Mouse (Mus musculus) neural tube, embryonic 11.5 days (tissue): ENCODE results near the gene Tesmin. TPM values are rescaled to one million over a fixed set of nuclear protein-coding genes. Genes with fewer than 3 reads are reported as not detected.

ENCODE experiments used
- ATAC-seq: fragments of 200-750 bp; cut with Nextera tagmentation; 2 replicates; pipeline ENCODE4 v1.8.0; 2017; ENCODE audit warnings: moderate number of reproducible peaks, mild to moderate bottlenecking, moderate TSS enrichment, moderate library complexity; ENCODE audit not compliant: insufficient read depth, low FRiP score, low TSS enrichment
- DNase-seq: peaks from one replicate; pipeline ENCODE4 v3.0.0-alpha.2; 2015; ENCODE audit warnings: low spot score
- H3K27ac ChIP-seq: fragments of 300-500 bp; sonication (generic); 2 replicates; pipeline ENCODE4 v1.5.1; 2014; ENCODE audit warnings: low read depth, mild to moderate bottlenecking, low read length
- H3K27me3 ChIP-seq: fragments of 300-500 bp; sonication (generic); 2 replicates; pipeline ENCODE4 v1.6.1; 2014; ENCODE audit warnings: mild to moderate bottlenecking, low read length, mixed read lengths; ENCODE audit not compliant: control insufficient read depth, insufficient read depth
- H3K36me3 ChIP-seq: fragments of 300-500 bp; sonication (generic); 2 replicates; pipeline ENCODE4 v1.6.1; 2014; ENCODE audit warnings: mild to moderate bottlenecking, low read length, moderate library complexity, mixed read lengths; ENCODE audit not compliant: control insufficient read depth, insufficient read depth
- H3K4me1 ChIP-seq: fragments of 300-500 bp; sonication (generic); 2 replicates; pipeline ENCODE4 v1.6.1; 2014; ENCODE audit warnings: low read length, mixed read lengths; ENCODE audit not compliant: control insufficient read depth, insufficient read depth
- H3K4me2 ChIP-seq: fragments of 300-500 bp; sonication (generic); 2 replicates; pipeline ENCODE4 v1.6.1; 2014; ENCODE audit warnings: low read depth, mild to moderate bottlenecking, moderate library complexity
- H3K4me3 ChIP-seq: fragments of 300-500 bp; sonication (generic); 2 replicates; pipeline ENCODE4 v1.5.1; 2014; ENCODE audit warnings: low read depth, low read length
- H3K9ac ChIP-seq: fragments of 300-500 bp; sonication (generic); 2 replicates; pipeline ENCODE4 v1.6.1; 2014; ENCODE audit warnings: mild to moderate bottlenecking, low read length
- H3K9me3 ChIP-seq: fragments of 300-500 bp; sonication (generic); 2 replicates; pipeline ENCODE4 v1.6.1; 2016; ENCODE audit warnings: low read length; ENCODE audit not compliant: control insufficient read depth
- WGBS: fragments of 180-500 bp; shearing (Covaris S2); extraction: QIAGEN DNeasy Blood & Tissue Kit; methylation state at CpG from one replicate; pipeline ENCODE4 v1.1.7; 2014; 5-methylcytosine and 5-hydroxymethylcytosine counted together
- polyA plus RNA-seq: library from polyadenylated mRNA; unstranded; fragments of >200 nt; fragmentation: Nextera tagmentation; extraction: Ambion mirVana; gene quantifications from 2 replicates; pipeline ENCODE4 v1.2.1, GENCODE M21; 2014

Gene Tesmin
- polyA plus RNA-seq, 1 experiment from 2014 or later = 0.13 TPM

DNA sequence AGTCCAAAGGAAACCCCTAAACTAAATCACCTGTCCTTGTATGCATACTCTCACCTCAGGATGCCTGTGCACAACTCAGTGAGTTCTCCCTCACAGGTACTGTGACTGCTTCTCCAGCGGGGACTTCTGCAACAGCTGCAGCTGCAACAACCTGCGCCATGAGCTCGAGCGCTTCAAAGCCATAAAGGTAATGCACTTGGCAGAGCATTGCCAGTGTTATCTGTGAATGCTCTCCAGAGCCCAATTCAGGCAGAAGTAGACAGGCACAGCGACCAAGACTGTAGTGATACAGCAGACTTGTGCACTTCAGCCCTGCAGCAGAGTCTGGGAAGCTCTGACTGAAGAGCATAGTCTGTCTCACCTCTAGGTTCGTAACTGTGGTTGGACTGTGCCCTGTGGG lies 13.7 kb downstream of the Tesmin start:
- H3K27ac ChIP-seq = no peak overlapping the region
- no peak overlapping the region for H3K4me3 ChIP-seq
- H3K36me3 ChIP-seq = no peaks in the 10 kb centered on the region
- H3K27me3 ChIP-seq = no peaks in the 10 kb centered on the region
- H3K4me2 ChIP-seq = no peak overlapping the region
- no peak for DNase-seq
- ATAC-seq = no peak
- no peaks in the 10 kb centered on the region for H3K9me3 ChIP-seq
- 82% methylated on average over 6 of the region's 6 CpGs for WGBS
- no peaks in the 10 kb centered on the region for H3K4me1 ChIP-seq
- no peak overlapping the region for H3K9ac ChIP-seq

DNA sequence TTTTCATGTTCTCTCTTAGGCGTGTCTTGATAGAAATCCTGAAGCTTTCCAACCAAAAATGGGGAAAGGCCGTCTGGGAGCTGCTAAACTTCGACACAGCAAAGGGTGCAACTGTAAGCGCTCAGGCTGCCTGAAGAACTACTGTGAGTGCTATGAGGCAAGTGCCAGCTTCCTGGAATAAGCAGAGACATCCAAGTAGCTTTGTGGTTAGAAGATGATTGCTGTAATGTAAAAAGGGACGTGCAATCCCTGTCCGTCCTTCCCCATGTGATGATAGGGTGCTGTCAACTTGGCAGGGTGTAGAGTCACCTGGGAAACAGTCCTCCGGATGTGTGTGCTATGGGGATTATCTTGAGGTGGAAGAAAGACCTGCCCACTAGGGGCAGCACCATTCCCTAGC lies 15.4 kb downstream of the Tesmin start:
- Histone ChIP-seq H3K36me3 (no peaks in the 10 kb centered on the region), H3K4me2 (no peak overlapping the region), H3K9ac (no peak overlapping the region), H3K27ac (no peak overlapping the region), H3K9me3 (no peaks in the 10 kb centered on the region), H3K4me3 (no peak overlapping the region), H3K4me1 (no peaks in the 10 kb centered on the region), H3K27me3 (no peaks in the 10 kb centered on the region)
- DNase-seq (no peak), ATAC-seq (no peak)
- 84% methylated on average over 7 of the region's 7 CpGs for WGBS

DNA sequence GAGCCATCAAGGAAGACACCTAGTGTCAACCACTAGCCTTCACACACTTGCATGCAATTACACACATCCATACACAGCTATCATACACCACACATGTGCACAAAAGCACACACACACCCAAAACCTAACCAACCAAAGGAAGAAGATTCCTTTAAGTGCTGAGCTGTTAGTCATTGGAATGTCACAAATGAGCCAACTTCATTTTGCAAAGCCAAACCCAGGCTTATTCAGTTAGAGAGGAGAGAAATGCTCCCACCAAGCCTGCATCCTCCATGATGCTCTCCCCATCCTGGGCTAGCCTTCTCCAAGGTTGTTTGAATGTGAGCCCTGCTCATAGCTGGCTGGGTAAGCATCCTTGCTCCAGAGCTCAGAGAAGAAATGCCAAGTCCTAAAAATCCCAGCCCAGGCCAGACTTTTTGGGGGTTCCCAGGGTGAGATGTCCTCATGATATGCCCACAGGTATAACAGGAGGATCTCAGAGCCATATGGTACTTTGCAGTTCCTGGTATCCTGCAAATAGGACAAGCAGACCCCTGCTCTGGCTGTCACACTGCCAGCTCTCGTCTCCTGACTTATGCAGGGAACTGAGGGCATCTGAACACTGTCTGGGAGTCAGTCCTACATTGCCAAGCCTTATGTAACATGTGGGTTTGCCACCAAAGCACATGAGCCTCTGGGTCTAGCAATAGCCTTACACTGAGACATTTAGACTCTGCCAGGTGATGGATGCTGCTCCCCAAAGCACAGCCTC lies 17.0 kb downstream of the Tesmin start:
- no peaks in the 10 kb centered on the region for H3K36me3 ChIP-seq
- no peak overlapping the region for H3K9ac ChIP-seq
- no peak overlapping the region for H3K27ac ChIP-seq
- H3K9me3 ChIP-seq = no peaks in the 10 kb centered on the region
- no peaks in the 10 kb centered on the region for H3K27me3 ChIP-seq
- ATAC-seq (no peak), DNase-seq (no peak)
- H3K4me1 ChIP-seq = no peaks in the 10 kb centered on the region
- WGBS = 59% methylated on average over 1 of the region's 1 CpGs
- H3K4me3 ChIP-seq = no peak overlapping the region
- H3K4me2 ChIP-seq = no peak overlapping the region

- Histone ChIP-seq H3K36me3 (no peaks in the 10 kb centered on the region), H3K4me2 (peak within 1 kb of the TSS; percentile 48), H3K4me3 (peak within 1 kb of the TSS; percentile 25), H3K9me3 (no peaks in the 10 kb centered on the region), H3K27me3 (peaks cover 18% of the 10 kb centered on the region), H3K4me1 (no peaks in the 10 kb centered on the region), H3K27ac (no peak within 1 kb of the TSS), H3K9ac (peak within 1 kb of the TSS; percentile 23; the same call in 1 of the 2 replicates)
- 3% methylated on average over 37 of the region's 37 CpGs for WGBS
- DNase-seq (peak; percentile 32), ATAC-seq (peak; percentile 53; the same call in 1 of the 2 replicates)
Measured at GRCm38 (mm10) chr19:3414268-3414733, 25.6 kb downstream of the Tesmin start, which contains the start of gene Gal. Gene Gal, minus strand, starts transcription at chr19:3414544.

GRCm38 (mm10) chr19:3419251-3419650 lies 30.6 kb downstream of the Tesmin start:
- H3K4me3 ChIP-seq = no peak overlapping the region
- no peaks in the 10 kb centered on the region for H3K36me3 ChIP-seq
- peaks cover 9% of the 10 kb centered on the region for H3K27me3 ChIP-seq
- no peak overlapping the region for H3K9ac ChIP-seq
- no peaks in the 10 kb centered on the region for H3K9me3 ChIP-seq
- WGBS = 66% methylated on average over 5 of the region's 5 CpGs
- ATAC-seq = no peak
- H3K27ac ChIP-seq = no peak overlapping the region
- H3K4me2 ChIP-seq = no peak overlapping the region
- no peak for DNase-seq
- H3K4me1 ChIP-seq = no peaks in the 10 kb centered on the region

DNA sequence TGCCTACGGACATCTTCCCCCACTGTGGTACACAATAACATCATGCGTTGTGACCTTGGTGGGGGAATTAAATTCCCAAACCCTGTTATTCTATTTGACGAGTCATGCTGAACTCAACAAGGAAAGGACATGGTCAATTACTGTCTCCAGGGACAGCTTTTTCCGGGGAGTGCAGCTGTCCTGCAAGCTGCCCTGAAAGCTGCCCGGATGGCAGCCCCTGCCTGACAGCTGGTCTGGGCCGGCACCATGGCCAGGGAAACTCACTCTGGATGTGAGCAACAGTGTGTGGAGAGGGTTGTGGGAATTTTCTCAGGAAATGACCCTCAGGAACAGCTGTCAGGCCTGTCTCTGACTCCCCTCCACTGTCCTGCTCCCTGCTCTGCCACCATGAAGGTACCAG lies 33.8 kb downstream of the Tesmin start:
- H3K27ac ChIP-seq = no peak overlapping the region
- DNase-seq (no peak), ATAC-seq (peak; percentile 38)
- no peaks in the 10 kb centered on the region for H3K9me3 ChIP-seq
- H3K4me2 ChIP-seq = no peak overlapping the region
- H3K4me3 ChIP-seq = no peak overlapping the region
- no peaks in the 10 kb centered on the region for H3K4me1 ChIP-seq
- no peak overlapping the region for H3K9ac ChIP-seq
- H3K27me3 ChIP-seq = no peaks in the 10 kb centered on the region
- H3K36me3 ChIP-seq = no peaks in the 10 kb centered on the region
- WGBS = 34% methylated on average over 6 of the region's 6 CpGs

DNA sequence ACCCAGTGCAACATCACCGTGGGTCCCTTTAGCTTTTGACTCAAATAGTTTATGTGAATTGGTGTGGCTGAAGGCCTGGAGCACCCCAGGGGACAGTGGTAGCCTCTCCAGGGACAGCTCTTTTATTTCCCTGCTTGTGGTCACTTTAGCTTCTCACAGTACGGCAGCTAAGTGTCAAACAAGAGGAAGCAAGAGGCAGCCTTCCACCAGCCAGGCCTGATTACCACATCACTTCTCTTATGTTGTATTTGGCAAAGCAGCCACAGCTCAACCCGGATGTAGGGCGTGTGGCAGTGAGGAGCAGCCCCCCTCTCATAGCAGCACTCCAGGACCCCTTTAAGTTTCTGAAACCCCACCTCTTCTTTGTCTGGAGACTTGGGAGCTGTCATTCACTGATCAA lies 34.3 kb downstream of the Tesmin start:
- ATAC-seq = no peak
- WGBS = 72% methylated on average over 4 of the region's 4 CpGs

DNA sequence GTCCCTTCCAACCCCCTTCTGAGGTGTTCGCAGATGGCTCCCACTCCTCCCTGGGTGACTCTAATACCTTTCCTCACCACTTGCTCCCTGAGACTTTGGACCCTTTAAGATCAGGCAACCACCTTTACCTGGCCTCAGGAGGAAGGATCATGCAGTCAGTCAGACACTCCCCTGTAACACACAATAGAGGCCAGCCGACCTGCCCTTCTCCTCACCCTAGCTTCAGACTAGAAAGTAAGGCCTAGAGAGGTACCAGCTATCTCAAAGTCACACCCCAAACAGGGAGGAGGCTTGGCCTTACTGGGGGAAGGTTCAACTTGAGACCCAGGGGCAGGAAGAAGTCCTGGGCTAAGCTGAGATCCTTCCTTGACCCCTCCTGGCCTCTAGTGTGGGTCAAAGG lies 35.6 kb downstream of the Tesmin start:
- H3K36me3 ChIP-seq = no peaks in the 10 kb centered on the region
- H3K9me3 ChIP-seq = no peaks in the 10 kb centered on the region
- no peak overlapping the region for H3K4me3 ChIP-seq
- 86% methylated on average over 2 of the region's 2 CpGs for WGBS
- no peak overlapping the region for H3K27ac ChIP-seq
- no peaks in the 10 kb centered on the region for H3K4me1 ChIP-seq
- DNase-seq (no peak), ATAC-seq (no peak)
- H3K4me2 ChIP-seq = no peak overlapping the region
- no peaks in the 10 kb centered on the region for H3K27me3 ChIP-seq
- no peak overlapping the region for H3K9ac ChIP-seq

More for the DNA sequence above, 34.3 kb downstream of the Tesmin start:
- Histone ChIP-seq H3K27ac (no peak overlapping the region), H3K4me2 (no peak overlapping the region), H3K4me3 (no peak overlapping the region), H3K9me3 (no peaks in the 10 kb centered on the region), H3K27me3 (no peaks in the 10 kb centered on the region), H3K36me3 (no peaks in the 10 kb centered on the region), H3K9ac (no peak overlapping the region), H3K4me1 (no peaks in the 10 kb centered on the region)
- DNase-seq = no peak
